Mouse (Mus musculus) thymus, postnatal 4 days (tissue): ENCODE data around the gene Coq7.

Source experiments
- DNase-seq: peaks from one replicate; pipeline ENCODE4 v3.0.0; 2021

Coq7 gene

GRCm38 (mm10) chr7:118461400-118462136 lies 71.6 kb downstream of the Coq7 start:
- no peak for DNase-seq
